Mouse (Mus musculus): ENCODE measurements around the gene Plcl1.

GRCm38 (mm10) chr1:55732951-55733350, 327.2 kb downstream of the Plcl1 start:
- TF ChIP-seq POLR2A (IDR thresholded peaks at IDR 0.05; ENCODE audit: borderline replicate concordance, control insufficient read depth, low read depth, low read length) = no peak
- TF ChIP-seq CTCF (IDR thresholded peaks at IDR 0.05; ENCODE audit: control insufficient read depth, insufficient read depth, low read length) = no peak
